Mouse (Mus musculus) adrenal gland, postnatal 36 days (tissue): ENCODE results near the gene Rubcn. TPM values are rescaled to one million over a fixed set of nuclear protein-coding genes. Genes with fewer than 3 reads are reported as not detected.
"Not testable (repeated sequence)": the region's sequence is repeated elsewhere in the genome, so short reads cannot be mapped to it uniquely, and the experiment has no call there.

ENCODE experiments used
- DNase-seq, 2 experiments: peaks; one replicate each; pipeline ENCODE4 v3.0.0; 2021; ENCODE audit warnings: mixed read lengths in 1 of 2
- long read RNA-seq, 2 experiments: library from polyadenylated mRNA; stranded (forward); transcript quantifications; one replicate each; pipeline ENCODE4 v2.0.0; 2021; ENCODE audit warnings: borderline sequencing depth in 2 of 2
- total RNA-seq, 2 experiments: library from RNA; stranded (reverse); gene quantifications; 2 replicates each; pipeline ENCODE4 v1.2.3; 2021

Gene Rubcn
- total RNA-seq: 10 to 100 TPM; 26.7 to 29.9 TPM
- long read RNA-seq, experiment 1, full-length matches to known transcripts: 2 of 6 reads
- long read RNA-seq, experiment 1, partial matches to known transcripts: 4 of 6 reads
- long read RNA-seq, experiment 1, other reads (novel, unspliced or antisense): 0 of 6 reads
- long read RNA-seq, experiment 2, full-length matches to known transcripts: 3 of 9 reads
- long read RNA-seq, experiment 2, partial matches to known transcripts: 0 of 9 reads
- long read RNA-seq, experiment 2, other reads (novel, unspliced or antisense): 6 of 9 reads

- peak; percentile 98 for DNase-seq
These were observed at the start of gene Rubcn, which contains the start of gene Fyttd1 for GRCm38 (mm10) chr16:32877343-32878156. Rubcn (minus strand) TSS chr16:32877766. Fyttd1 (plus strand) TSS chr16:32877500.

- no peak for DNase-seq
These were observed 49.5 kb upstream of the Rubcn start for GRCm38 (mm10) chr16:32927044-32927443.

GRCm38 (mm10) chr16:32926629-32927028, 49.1 kb upstream of the Rubcn start:
- DNase-seq: not testable (repeated sequence)

GRCm38 (mm10) chr16:32915292-32916068, 37.9 kb upstream of the Rubcn start:
- DNase-seq: no peak

DNA sequence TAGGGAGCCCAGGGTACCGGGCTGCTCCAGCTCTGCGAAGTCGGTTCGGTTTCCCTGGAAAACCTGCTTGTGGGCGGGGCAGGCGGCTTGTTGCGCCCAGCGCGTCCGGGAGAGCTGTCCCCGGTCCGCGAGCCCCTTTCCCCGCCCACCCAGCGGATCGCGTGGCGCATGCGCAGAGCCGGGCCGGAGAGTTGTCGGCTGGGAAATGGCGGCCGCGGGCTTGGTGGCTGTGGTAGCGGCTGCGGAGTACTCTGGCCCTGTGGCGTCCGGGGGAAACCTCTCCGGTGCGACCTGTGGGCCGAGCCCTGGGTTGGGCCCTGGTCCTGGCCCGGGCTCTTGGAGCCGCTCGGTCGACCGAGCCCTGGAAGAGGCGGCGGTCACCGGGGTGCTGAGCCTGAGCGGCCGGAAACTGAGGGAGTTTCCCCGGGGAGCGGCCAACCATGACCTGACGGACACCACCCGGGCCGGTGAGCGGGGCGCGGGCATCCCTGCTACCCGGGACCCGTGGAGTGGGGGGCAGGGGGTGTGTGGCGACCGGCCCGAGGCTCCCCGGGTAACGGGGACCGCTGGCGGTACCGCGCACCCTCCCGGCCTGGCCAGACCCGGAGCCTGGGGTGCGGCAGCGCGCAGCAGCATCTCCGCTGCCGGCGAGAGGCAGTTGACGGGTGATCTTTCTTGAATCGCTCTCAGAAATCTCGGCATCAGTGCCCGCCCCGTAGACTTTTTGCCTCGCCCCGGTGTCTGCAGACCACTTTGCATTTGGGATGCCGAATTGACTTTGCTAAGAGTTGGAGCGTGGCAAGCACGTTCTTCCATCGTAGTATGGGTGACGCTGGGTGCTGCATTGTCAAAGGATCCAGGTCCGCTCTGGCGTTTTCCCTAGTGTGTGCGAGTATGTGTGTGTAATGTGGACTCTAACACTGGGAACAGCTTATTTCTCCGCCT, 36.6 kb upstream of the Rubcn start, which contains the start of gene Lrch3:
Lrch3 (plus strand) TSS at position 164 of the 945 bp plus-strand sequence.
- DNase-seq: peak; percentile 98 to 99

DNA sequence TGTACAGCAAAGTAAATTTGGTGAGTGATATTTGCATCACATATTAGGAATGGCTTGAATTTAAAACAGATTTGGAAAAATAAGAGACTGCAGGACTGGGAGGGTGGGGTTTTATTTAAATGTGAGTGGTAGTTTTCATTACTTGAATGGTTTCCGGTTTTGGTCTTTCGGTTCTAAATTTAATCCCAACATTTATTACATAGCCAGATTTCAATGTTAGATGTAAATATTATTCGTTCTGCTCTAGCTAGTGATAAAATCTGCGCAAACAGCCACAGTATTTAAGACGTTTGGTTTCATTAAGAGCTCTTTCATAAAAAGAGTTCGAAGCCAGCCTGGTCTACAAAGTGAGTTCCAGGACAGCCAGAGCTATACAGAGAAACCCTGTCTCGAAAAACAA, 35.6 kb upstream of the Rubcn start:
- DNase-seq: no peak

GRCm38 (mm10) chr16:32906727-32907126, 29.2 kb upstream of the Rubcn start:
- DNase-seq: peak; percentile 65 to 69

- no peak for DNase-seq
These were observed 28.6 kb upstream of the Rubcn start for GRCm38 (mm10) chr16:32906186-32906585.

DNA sequence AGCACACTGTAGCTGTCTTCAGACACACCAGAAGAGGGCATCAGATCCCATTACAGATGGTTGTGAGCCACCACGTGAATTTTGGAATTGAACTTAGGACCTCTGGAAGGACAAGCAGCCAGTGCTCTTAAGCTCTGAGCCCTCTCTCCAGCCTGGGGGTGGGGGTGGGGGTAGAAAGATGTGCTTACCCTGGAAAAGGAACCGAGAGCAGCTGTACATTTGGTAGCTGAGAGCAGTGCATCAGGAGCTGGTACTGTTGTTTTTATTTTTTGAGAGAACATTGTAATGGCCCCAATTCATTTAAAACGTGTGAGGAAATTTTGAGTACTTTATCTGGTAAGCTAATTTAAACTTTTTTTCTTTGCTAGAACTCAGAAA, 24.5 kb upstream of the Rubcn start:
- no peak for DNase-seq

- DNase-seq: no peak
These were observed 23.9 kb upstream of the Rubcn start for GRCm38 (mm10) chr16:32901360-32902050.

- DNase-seq: no peak
These were observed 18.6 kb upstream of the Rubcn start for GRCm38 (mm10) chr16:32896126-32896525.

GRCm38 (mm10) chr16:32889881-32890280, 12.3 kb upstream of the Rubcn start:
- no peak for DNase-seq

GRCm38 (mm10) chr16:32887996-32888395, 10.4 kb upstream of the Rubcn start:
- no peak for DNase-seq

DNA sequence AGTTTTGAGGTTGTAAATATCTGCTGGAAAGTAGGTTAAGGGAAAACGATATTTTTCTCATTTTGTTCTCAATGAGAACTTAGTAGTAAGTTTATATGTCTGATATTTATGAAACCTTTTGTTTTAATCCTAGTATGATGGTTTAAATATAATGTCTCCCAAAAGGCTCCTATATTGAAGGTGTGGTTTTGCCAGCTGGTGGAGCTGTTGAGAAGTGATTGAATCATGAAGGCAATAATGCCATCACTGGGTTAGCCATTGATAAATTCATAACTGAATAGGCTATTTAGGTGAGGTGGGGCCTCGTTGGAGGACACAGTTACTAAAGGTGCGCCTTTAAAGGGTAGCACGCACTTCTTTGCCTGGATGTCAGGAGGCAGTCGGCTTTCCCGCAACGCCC, 4.0 kb upstream of the Rubcn start:
- DNase-seq: no peak

DNA sequence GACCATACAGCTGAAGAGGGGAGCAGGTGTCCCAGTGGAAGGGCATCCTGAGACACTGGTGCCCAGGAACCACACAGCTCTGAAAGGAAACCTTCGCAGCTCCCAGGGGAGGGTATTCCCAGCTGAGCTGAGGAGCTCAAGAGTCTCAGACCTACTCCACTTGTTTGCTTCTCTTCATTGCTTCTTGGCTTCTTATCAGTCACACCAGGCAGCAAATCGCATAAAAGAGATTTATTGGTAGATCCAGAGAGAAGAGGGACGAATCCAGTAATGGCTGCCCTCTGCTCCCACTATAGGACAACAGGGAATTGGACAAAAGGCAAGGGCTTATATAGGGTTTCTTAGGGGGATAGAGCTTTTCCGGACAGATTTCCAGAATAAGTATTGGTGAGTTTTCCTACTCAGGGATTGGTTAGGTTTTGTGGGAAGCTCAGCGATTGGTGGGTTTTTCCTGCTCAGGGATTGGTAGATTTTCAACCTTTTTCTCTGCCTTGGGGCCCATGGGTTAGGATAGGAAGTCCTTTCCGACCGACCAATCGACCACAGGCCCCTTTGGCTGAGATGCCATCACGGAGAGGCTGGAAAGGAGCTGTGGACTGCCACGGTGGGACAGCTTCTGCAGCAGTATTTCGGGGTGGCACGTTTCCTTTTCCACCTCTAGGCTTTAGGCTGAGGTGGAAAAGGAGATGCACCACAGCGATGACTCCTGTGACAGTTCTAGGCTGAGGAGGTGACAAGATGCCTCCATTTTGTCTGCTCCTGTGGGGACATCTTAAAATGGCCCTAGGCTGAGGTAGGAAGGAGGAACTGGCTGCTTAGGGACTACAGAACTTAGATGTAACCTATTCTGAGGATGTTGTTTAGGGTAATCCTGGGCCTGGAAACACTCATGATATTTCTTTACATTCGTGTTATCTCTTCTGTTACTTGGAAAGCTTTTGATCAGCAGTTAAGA, 1.7 kb upstream of the Rubcn start:
- no peak for DNase-seq

- DNase-seq: peak in 1 of 2 experiments; percentile 23
These were observed 612 bp upstream of the Rubcn start for GRCm38 (mm10) chr16:32878157-32878598.

DNA sequence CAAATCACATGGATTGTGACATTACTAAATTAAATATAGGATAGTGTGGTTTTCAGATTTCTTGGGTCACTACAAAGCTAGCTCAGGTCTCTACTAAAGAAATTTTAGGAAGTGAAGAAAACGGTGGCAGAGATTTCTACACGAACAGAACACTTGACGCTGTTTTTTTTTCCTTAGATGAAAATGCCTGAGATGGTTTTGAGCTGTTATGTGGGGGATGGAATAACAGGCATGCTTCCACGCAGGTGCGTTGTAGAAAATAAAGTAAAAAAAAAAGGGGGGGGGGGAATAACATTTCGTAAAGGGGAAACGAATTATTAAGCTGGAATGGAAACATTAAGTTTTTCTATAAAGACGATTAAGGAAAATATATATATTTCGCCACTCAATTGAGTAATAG, 735 bp downstream of the Rubcn start:
- no peak for DNase-seq

DNA sequence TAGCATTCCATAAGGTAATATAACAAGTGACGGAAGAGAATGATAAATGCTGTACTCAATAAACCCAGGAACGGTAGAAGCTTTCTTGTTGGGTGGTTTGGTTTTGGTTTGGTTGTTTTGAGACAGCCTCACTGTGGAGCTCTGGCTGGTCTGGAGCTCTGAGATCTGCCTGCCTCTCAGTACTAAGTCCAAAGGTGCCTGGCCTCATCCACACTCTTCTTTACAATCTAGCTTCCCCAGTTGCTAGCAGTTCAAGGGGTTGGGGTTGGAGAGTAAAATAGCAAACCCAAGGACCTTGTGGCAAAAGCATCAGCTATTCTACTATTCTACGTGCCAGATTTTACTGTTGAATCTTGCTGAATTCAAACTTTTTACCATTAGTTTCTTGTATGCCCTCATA, 1.7 kb downstream of the Rubcn start:
- no peak for DNase-seq

DNA sequence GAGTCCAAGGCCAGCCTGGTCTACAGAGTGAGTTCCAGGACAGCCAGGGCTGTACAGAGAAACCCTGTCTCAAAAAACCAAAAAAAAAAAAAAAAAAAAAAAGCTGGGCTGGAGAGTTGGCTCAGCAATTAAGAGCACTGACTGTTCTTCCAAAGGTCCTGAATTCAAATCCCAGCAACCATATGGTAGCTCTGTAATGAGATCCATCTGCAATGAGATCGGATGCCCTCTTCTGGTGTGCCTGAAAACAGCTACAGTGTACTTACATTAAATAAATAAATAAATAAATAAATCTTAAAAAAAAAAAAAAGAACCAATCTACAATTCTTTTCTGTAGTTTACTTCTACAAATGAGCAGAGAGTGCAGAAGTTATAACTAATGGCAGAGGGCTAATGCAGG, 2.3 kb downstream of the Rubcn start:
- not testable (repeated sequence) for DNase-seq
